Comparison of ENCODE assay signal across 13 mouse cellular contexts in the genomic region with DNA sequence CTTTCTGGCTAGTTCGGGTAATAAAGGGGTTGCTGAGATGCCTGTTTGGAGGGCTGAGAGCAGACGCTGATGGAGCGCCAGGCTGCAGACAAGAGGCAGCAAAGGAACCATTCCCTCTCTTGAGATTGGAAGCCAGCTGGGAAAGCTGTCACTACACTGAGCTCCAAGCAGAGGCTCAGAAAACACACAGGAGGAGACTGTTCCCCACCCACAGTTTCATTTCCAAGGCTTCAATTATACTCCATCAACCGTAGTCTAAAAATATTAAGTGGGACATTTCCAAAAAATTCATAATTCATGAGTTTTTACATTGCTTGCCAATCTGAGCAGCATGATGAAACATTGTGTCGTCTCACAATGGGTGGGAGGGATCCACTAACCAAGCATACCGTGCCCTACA. TPM values are rescaled to one million over a fixed set of nuclear protein-coding genes. Genes with fewer than 3 reads are reported as not detected.
DNase-seq lines count a peak whose midpoint lies in the region; ATAC-seq lines count a peak whose summit lies in the region.
"Had no signal": no experiment of that assay in that cellular context is flagged by ENCODE, and none has a peak within 500 bp of the region (broad histone marks: within the 10 kb centered on the region; RNA-seq: fewer than 3 reads in every experiment).

No protein-coding gene starts in this region.

- DNase-seq in embryonic facial prominence, embryonic 14.5 days (ENCODE audit: low spot score): peak; percentile 12
- DNase-seq in embryonic facial prominence, embryonic 10.5 days (ENCODE audit: low spot score): no peak
- DNase-seq in right cerebral cortex, adult 18-20 months: peak; percentile 72
- no peak for DNase-seq in right cerebral cortex, postnatal 14 days
- DNase-seq in left cerebral cortex, adult 18-20 months (ENCODE audit: low spot score in 2 of 2): peak; percentile 13 to 50
- no peak for DNase-seq in embryo, embryonic 10 days (ENCODE audit: low spot score)
- DNase-seq in MN1 (ENCODE audit: low spot score): no peak
- DNase-seq: adrenal gland, adult 8-10 months; gastrocnemius, postnatal 25 days; kidney, adult 9 months had no signal

- no peak overlapping the region for H3K4me2 ChIP-seq in embryonic facial prominence, embryonic 14.5 days (ENCODE audit: low read depth, low read length)
- H3K4me2 ChIP-seq in intestine, embryonic 16.5 days (ENCODE audit: low read depth, low read length): no peak overlapping the region
- H3K4me2 ChIP-seq: liver, embryonic 15.5 days had no signal

- WGBS in embryonic facial prominence, embryonic 14.5 days: 55% methylated on average over 6 of the region's 6 CpGs
- 77% methylated on average over 6 of the region's 6 CpGs for WGBS in embryonic facial prominence, embryonic 10.5 days
- WGBS in intestine, embryonic 16.5 days: 70% methylated on average over 6 of the region's 6 CpGs

- no peaks in the 10 kb centered on the region for H3K9me3 ChIP-seq in embryonic facial prominence, embryonic 14.5 days (ENCODE audit: control insufficient read depth, low read length)
- H3K9me3 ChIP-seq in embryonic facial prominence, embryonic 10.5 days: no peaks in the 10 kb centered on the region
- H3K9me3 ChIP-seq in intestine, embryonic 16.5 days (ENCODE audit: control insufficient read depth, low read length): no peaks in the 10 kb centered on the region
- H3K9me3 ChIP-seq: liver, embryonic 15.5 days had no signal

- no peaks in the 10 kb centered on the region for H3K27me3 ChIP-seq in embryonic facial prominence, embryonic 14.5 days (replicated peaks; ENCODE audit: control insufficient read depth, insufficient read depth, low read length)
- peaks cover 4% of the 10 kb centered on the region; the same call in 1 of the 2 replicates for H3K27me3 ChIP-seq in embryonic facial prominence, embryonic 10.5 days (replicated peaks; ENCODE audit: low read depth, poor library complexity, severe bottlenecking)
- no peaks in the 10 kb centered on the region for H3K27me3 ChIP-seq in intestine, embryonic 16.5 days (replicated peaks; ENCODE audit: control insufficient read depth, insufficient read depth, low read length)
- H3K27me3 ChIP-seq: liver, embryonic 15.5 days had no signal

- H3K27ac ChIP-seq in embryonic facial prominence, embryonic 14.5 days (replicated peaks; ENCODE audit: low read depth, low read length): no peak overlapping the region
- no peak overlapping the region for H3K27ac ChIP-seq in embryonic facial prominence, embryonic 10.5 days (replicated peaks)
- no peak overlapping the region for H3K27ac ChIP-seq in intestine, embryonic 16.5 days (ENCODE audit: low read length)
- H3K27ac ChIP-seq: liver, embryonic 15.5 days had no signal

- ATAC-seq in embryonic facial prominence, embryonic 14.5 days (ENCODE audit: low read depth): no peak
- no peak for ATAC-seq in intestine, embryonic 16.5 days
- ATAC-seq: hindbrain, embryonic 16.5 days had no signal

- H3K4me3 ChIP-seq in embryonic facial prominence, embryonic 14.5 days (ENCODE audit: low read depth, low read length): no peak overlapping the region
- no peak overlapping the region for H3K4me3 ChIP-seq in embryonic facial prominence, embryonic 10.5 days
- no peak overlapping the region for H3K4me3 ChIP-seq in intestine, embryonic 16.5 days (ENCODE audit: low read length)
- H3K4me3 ChIP-seq: liver, embryonic 15.5 days had no signal

- peaks cover 15% of the 10 kb centered on the region for H3K4me1 ChIP-seq in embryonic facial prominence, embryonic 14.5 days (ENCODE audit: control insufficient read depth, insufficient read depth, low read length)
- H3K4me1 ChIP-seq in embryonic facial prominence, embryonic 10.5 days: peaks cover 18% of the 10 kb centered on the region
- peaks cover 13% of the 10 kb centered on the region for H3K4me1 ChIP-seq in intestine, embryonic 16.5 days (ENCODE audit: control insufficient read depth, insufficient read depth, low read length)

- H3K9ac ChIP-seq in embryonic facial prominence, embryonic 14.5 days (ENCODE audit: low read depth, low read length): no peak overlapping the region
- no peak overlapping the region for H3K9ac ChIP-seq in intestine, embryonic 16.5 days (ENCODE audit: low read depth, low read length)
- H3K9ac ChIP-seq: liver, embryonic 15.5 days had no signal

- H3K36me3 ChIP-seq in embryonic facial prominence, embryonic 14.5 days (ENCODE audit: control insufficient read depth, insufficient read depth, low read length): no peaks in the 10 kb centered on the region
- H3K36me3 ChIP-seq in embryonic facial prominence, embryonic 10.5 days (replicated peaks): no peaks in the 10 kb centered on the region
- H3K36me3 ChIP-seq in intestine, embryonic 16.5 days (ENCODE audit: control insufficient read depth, insufficient read depth, low read length): no peaks in the 10 kb centered on the region
- H3K36me3 ChIP-seq: liver, embryonic 15.5 days had no signal

RNA-seq across cellular contexts. Expression of gene Crtc3, which starts 2.5 kb away (rescaled TPM):
- 21.6 and 22.9 TPM in 2 replicates for polyA plus RNA-seq in embryonic facial prominence, embryonic 14.5 days (2014; fragmentation: Nextera tagmentation; extraction: Ambion mirVana)
- 9.0 and 11.2 TPM in 2 replicates for polyA plus RNA-seq in embryonic facial prominence, embryonic 10.5 days (2016; fragmentation: Nextera tagmentation; extraction: Ambion mirVana)
- total RNA-seq in left cerebral cortex, adult 18-20 months (2021): 10 to 100 TPM; 14.4 to 14.5 TPM
- 9.6 and 11.8 TPM in 2 replicates for polyA plus RNA-seq in intestine, embryonic 16.5 days (2015; fragmentation: Nextera tagmentation; extraction: Ambion mirVana)

Comparison
In these comparisons a context has a peak if more than half of its experiments do, and no peak if none do; other contexts are left out.
1. DNase-seq: peak in embryonic facial prominence, embryonic 14.5 days (single experiment), right cerebral cortex, adult 18-20 months (single experiment) and left cerebral cortex, adult 18-20 months (2 of 2); none in embryonic facial prominence, embryonic 10.5 days (single experiment), right cerebral cortex, postnatal 14 days (single experiment), embryo, embryonic 10 days (single experiment) and MN1 (single experiment).